Mouse (Mus musculus): ENCODE measurements around the gene Six6.

Gene Six6

DNA sequence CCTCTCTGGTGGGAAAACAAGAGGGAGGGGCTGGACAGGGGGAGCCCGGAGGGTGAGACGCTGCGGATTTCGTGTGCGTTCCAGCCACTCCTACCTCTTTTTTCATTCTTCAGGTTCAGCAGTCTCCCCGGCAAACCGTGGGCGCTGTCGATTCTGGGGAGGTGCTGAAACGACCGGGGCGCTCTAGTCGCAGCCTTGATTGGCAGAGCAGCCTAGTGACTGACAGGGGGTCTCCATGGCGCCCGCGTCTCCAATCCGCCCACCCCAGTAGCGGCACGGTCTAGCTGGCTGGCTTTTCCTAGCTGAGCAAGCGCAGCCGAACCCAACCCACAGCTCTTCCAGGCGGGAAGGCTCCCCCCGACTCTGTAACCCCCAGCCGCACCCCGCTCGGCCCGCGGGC, at the start of gene Six6:
Six6 (plus strand) TSS at position 277 of the 400 bp plus-strand sequence.
- no peak for DNase-seq (ENCODE audit: low spot score in 2 of 2)

DNA sequence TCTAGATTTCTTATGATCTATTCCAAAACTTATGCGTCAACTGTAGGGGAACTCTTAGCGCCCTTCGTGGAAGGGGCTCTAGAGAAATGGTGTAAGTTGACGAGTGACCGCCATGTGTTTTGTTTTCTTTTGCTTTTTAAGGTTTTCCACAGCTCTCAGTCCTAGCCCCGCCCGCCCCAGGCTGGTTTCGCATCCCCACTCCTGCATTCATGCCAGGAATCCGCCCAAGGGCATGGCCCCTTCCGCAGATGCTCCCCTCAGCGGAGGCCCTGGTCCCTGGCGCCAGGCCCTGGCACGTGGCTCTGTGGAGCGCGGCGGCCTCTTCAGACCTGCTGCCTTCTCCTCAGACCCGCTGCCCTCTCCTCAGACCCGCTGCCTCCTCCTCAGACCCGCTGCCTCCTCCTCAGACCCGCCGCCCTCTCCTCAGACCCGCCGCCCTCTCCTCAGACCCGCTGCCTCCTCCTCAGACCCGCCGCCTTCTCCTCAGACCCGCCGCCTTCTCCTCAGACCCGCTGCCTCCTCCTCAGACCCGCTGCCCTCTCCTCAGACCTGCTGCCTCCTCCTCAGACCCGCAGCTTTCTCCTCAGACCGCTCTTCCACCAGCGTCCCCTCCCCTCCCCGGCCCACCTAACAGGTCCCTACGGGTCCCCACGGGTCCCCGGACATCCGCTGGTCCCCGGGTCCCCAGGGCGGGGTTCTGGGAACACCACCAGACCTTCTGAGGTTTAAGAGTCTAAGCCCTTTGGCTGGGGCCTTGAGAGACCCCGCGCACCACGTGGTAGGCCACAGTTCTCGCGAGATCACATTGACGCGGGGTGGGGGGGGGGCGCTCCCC, 22.3 kb upstream of the Six6 start:
- peak in 1 of 2 experiments; percentile 39 for DNase-seq (ENCODE audit: low spot score in 2 of 2)

DNA sequence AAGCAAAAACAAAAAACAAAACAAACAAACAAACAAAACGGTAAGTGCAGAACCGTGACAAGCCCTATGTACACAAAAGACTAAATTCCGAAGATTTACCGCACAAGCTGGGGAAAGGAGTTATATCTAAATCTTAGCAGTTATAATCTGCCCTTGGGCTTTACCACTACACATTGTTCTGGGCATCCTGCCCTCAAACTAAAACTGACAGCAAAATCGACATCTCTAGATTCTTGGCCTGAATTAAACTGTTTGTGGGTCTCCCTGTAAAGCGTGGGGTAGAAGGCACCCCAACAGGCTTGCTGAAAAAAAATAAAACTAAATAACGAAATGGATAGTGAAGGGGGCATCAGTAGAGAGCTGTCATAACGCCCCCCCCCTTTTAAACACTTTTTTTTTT, 2.9 kb upstream of the Six6 start:
- no peak for DNase-seq (ENCODE audit: low spot score in 2 of 2)

DNA sequence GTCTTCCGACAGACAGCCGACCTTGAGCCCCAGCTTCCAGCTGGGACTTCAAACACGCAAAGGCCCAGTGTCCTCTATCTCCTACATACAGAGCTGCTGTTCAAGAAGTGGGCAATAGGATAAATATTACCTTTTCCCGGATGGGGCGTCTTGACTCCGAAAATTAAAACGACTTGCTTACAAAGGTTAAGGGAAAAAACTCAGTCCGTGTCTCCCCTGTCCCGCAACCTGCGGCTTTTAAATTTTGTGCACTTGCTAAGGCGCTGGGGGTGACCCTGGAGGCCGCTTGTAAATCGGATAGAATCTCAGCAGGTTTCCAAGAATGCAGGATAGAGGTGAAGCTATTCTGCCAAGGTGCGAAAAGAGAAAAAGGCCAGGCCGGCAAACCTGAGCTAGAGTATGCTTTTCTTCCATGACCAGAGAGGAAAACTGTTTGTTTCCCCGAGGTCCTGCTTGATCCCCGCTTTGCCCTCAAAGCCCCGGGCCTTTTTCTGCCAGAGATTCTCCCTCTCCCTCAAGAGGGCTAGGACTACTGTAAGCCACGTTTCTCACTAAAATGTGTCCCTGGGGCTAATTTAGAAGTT, 2.1 kb upstream of the Six6 start:
- no peak for DNase-seq (ENCODE audit: low spot score in 2 of 2)

DNA sequence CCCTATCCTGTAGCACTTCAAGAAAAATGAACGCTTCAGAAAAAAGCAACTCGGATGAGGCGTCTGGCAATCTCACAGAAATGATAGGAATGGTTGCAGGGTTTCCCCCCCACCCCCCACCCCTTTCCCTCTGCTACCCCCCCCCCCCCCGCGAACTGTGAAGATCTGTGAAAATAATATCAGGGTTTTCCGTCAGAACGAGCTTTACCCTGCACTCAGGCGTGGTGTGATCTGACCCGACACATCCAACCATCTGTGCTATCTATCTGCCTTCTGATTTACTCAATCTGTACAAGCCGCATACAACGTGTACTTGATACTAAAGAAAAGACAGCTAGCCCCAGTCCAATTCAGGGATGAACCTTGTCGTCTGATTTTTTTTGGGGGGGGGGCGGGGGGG, 1.5 kb upstream of the Six6 start:
- no peak for DNase-seq (ENCODE audit: low spot score in 2 of 2)

DNA sequence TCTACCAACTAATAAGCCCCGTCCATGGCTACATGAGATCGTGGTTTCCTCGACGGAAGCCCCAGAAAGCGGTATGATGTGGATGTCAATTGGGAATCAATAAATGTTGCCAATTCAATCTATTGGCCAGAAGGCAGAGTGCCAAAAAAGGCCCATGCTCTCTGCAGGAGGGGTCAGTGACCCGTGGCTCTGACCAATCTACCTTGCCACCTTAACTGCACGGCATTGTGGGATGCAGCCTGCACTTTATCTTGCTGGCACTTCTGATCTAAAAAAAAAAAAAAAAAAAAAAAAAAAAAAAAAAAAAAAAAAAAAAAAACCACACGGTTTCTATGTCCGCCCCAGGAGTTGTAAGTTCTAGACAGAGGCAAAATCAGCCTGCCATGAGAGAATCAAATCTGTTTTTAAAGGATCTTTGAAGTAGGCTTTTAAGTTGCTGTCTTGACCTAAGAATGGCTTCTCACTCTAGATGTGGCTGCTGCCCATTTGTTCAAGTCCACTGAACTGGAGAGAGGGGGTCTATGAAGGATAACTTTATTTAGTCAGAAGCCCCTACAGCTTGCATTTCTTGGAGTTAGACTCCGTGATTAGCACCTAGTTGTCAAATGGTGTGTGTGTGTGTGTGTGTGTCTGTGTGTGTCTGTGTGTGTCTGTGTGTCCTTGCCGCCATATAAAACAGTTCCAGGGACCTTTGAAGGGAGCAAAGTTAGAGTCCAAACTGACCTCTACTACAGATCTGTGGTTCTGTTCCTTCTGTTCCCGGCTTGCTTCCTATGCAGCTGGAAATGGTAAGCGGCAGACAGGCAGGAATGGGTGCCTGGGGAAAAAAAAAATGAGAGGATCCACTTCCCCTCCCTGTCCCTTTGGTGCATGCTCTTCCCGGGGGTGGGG, 847 bp upstream of the Six6 start:
- DNase-seq (ENCODE audit: low spot score in 2 of 2) = no peak

DNA sequence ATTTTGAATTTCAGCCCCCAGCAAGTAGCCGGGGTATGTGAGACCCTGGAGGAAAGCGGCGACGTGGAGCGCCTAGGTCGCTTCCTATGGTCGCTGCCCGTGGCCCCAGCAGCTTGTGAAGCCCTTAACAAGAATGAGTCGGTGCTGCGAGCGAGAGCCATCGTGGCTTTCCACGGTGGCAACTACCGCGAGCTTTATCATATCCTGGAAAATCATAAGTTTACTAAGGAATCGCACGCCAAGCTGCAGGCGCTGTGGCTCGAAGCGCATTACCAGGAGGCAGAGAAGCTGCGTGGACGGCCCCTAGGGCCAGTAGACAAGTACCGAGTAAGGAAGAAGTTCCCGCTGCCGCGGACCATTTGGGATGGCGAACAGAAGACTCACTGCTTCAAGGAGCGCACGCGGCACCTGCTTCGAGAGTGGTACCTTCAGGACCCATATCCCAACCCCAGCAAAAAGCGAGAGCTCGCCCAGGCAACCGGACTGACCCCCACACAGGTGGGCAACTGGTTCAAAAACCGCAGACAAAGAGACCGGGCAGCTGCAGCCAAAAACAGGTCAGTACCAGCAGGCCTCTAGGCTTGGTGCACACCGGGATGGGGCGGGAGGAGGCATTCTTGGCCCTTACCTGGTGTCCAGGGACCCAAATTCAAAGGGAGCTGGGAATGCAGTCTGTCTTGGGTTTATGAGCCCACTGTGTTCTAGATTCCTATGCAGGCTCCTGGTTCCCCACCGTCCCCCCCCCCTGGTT, 554 bp downstream of the Six6 start, which contains the start of gene 4930447C04Rik:
4930447C04Rik (minus strand) TSS at position 704 of the 751 bp plus-strand sequence.
- DNase-seq (ENCODE audit: low spot score in 2 of 2) = no peak

DNA sequence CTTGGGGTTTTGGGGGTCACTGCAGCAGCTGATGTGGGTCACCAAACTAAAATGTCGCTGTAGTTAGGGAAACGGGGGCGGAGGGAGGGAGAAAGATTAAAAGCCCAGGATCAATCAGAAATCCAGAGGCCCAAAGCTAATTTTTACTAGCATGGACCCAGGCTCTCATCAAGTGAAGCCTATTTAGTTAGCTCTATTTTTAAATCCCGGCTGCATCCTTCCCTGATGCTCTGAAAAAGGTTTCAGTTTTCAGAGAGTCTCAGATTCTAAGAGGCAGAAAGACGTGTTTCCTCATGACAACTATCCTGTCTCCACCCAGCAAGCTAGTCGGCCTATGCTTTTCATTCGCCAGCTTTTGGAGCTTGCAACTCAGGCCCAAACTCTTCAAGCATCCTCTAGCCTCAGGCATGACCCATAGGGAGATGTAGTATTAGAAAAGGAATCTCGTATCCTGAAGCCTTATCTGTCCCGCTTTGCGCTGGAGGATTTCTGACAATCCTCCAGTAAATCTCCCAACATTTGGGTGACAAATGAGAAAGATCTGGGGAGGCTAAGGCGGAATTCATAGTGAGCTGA, 1.2 kb downstream of the Six6 start:
- DNase-seq (ENCODE audit: low spot score in 2 of 2) = no peak

DNA sequence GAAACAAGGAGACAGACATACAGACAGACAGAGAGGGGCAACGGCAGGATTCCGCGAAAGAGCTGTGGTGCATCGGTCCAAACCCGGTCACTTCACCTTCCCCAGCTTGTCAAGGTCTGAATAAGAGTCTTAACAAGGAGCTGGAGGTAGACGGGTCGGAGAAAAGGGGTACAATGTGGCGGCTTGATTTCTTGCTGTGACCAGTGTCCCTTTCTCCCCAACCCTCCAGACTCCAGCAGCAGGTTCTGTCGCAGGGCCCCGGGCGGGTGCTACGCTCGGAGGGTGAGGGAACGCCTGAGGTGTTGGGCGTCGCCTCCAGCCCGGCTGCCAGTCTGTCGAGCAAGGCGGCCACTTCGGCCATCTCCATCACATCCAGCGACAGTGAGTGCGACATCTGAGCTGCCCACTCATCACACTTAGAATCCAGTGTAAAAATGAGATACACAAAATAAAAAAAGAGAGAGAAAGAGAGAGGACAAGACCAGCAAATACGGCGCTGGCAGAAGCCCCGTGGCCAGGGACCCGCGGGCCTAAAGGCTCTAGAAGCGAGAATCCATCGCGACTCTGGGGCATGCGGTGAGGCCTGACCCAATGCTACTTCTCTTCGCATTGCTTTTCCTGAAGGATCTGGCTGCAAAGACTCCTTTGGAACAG, 1.8 kb downstream of the Six6 start:
- no peak for DNase-seq (ENCODE audit: low spot score in 2 of 2)

DNA sequence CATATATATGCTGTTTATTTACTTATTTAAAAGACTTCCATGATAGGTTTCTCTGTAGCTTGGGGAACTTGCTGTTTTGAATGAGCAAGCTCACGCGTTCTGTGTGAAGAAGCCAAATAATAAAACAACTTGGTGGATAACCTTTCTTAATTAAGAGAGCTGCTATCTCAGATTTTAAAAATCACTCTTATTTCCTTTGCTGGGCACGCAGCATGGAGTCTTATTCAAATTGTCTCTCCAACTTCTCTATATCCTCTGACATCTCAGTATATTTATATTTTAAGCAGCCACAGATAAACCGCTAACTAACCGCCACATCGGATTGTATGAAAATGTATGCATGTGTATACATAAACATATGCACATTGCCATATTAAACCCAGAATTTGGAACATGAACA, 2.5 kb downstream of the Six6 start:
- DNase-seq (ENCODE audit: low spot score in 2 of 2) = no peak

DNA sequence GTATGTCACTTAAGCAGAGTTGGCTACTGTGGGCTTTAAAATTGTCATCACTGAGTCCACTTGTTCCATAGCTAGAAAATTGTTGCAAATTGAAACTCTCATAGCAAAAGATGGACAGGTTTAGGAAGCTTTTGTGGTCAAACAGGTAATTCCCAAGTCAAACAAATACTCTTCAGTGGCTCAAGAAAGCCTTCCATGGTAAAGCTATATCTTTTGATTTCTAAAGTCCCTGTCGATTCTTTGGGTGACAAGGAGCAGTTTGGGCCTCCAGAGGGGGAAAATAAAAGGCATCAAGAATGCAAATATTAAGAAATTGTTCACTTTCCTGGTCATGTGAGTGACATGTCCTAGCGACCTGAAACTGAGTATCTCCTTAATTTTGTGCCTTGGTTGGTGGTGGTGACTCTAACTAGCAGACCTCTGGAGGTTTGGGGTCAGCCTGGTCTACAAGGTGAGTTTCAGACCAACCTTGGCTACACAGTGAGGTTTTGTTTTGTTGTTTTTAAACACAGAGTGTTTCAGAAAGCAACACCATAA, 4.0 kb downstream of the Six6 start:
- no peak for DNase-seq (ENCODE audit: low spot score in 2 of 2)

DNA sequence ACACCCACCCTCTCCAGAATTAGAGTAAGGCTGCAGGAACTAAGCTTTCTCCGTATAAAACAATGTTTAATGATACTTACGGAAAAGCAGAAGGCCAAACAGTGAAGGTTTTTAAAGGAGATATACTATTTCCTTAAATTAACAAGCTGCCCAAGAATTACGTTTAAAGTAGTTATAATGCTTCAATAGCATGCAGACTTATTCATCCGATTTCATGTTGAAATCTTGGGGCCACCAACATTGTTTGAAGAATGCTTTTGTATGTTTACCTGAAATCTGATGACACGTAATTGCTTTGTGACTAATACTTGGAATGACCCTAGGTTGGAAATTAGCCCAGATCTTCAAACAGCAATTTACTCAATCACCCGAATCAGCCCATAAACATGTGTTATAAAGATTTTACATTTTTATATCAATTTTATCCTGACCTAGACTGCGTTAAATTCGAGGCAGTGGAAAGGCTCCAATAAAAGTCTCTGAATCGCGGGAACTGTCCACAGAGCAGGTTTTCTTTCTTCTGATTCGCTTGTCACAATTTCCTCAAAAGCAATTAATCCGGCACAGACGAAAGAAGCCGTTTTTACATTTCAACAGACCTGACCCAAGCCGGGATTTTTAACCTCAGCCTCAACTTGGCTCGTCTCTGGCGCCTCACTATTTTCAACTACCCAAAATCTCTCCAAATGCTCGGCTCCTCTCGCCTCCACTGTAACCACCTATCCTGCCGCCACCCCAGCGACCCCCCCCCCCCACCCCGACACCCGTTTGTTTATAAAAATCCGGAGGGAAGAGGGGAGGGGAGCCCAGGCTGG, 4.9 kb downstream of the Six6 start:
- no peak for DNase-seq (ENCODE audit: low spot score in 2 of 2)

DNA sequence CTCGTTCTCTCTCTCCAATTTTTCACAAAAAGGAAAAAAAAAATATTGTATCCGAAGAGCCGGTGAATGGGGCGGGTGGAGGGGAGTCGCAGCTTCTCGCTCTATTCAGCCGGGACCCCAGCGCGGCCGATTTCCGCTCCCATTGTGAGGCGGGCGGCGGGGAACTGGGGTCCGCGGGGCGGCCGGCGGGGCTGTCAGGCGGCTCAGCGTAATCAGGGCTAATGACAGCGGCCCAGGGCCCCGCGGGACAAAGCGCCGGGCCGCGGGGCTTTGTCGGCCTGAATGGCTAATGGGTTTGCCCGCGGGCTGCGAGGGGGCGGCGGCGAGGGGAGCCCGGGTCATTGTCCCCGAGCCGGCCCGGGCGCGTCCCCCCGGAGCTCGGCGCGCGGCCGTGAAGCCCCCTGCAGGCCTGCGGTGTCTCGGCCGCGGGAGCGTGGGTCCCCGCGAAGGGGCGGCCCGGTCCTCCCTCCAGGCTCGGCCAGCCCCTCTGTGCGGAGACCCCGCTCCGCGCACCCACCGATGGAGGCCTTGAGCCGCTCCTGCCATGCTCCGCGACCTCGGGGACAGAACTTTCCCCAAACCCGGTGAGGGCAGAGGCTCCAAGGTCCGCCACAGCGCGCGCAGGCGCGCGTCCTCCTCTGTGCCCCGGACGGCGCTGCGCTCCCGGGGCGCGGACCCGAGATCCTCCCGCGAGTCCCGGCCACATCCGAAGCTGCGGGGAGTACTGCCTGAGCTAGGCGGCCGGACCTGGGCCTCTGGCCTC, 5.8 kb downstream of the Six6 start:
- no peak for DNase-seq (ENCODE audit: low spot score in 2 of 2)

DNA sequence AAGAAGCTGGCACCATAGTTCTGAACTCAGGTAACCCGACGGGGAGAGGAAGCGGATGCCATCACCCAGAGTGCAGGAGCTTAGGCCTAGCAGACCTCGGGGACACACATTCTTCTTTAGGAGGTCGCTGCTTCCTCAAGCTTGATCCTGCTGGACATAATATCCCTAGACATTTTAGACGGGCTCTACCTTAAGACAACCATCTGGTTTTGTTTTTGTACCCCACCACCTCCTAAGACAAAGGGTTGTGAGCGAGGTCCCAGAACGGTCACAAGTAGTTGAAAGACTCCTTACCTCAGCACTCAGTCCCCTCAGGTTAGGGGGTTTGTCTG, 6.3 kb downstream of the Six6 start:
- no peak for DNase-seq (ENCODE audit: low spot score in 2 of 2)

DNA sequence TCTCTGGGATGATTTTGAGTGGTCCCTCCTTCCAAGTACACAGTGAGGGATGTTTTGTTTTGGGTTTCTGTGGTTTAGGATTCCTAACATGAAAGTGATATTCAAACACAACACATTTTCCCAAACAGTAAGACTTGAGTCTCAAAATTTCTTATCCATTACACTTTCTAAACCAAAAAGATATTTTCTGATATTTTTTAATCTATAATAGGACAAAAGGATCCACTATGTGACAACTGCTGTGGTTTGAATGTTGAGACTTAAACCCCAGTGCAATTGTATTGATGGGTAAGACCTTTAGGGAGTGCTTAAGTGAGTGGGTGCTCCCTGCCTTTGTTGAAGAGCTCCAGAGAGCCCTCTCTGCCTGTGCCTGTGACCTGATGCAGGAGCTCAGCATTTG, 7.1 kb downstream of the Six6 start:
- no peak for DNase-seq (ENCODE audit: low spot score in 2 of 2)

DNA sequence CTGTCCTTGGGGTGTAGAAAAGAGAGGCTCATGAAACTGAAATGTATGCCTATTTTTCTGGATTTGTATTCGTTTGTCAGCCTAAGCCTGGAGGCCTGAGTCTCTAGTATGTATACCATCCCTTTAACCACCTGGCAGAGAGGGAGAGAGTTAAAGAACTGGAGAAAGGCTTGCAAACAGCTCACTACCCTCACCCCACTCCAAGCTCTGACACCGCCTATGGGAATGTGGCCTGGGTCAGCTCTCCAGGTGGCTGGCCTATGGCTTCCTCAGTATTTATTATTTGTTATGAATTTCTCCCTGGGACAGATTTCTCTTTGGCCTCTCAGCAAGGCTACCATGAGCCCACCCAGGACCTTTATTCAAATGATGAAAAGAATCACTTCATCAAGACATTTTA, 7.6 kb downstream of the Six6 start:
- DNase-seq (ENCODE audit: low spot score in 2 of 2) = no peak

DNA sequence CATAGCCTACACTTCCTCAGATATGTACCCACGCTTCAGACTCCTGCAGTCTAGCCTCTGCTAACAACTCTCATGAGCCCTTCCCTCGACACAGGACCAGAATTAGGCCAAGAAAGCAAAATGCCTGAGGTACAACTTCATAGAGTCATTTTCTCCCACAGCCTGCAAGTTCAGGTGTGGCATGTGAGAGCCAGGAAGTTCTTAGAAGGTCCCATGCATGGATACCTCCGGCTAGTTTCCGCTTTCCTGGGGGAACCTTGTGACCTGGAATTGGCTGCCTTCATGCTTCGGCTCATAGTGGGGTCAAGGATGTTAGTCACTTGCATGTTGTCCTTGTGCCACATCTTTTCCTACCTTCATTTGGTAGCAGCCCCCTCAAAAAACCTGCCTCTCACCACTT, 13.4 kb downstream of the Six6 start:
- no peak for DNase-seq (ENCODE audit: low spot score in 2 of 2)

DNA sequence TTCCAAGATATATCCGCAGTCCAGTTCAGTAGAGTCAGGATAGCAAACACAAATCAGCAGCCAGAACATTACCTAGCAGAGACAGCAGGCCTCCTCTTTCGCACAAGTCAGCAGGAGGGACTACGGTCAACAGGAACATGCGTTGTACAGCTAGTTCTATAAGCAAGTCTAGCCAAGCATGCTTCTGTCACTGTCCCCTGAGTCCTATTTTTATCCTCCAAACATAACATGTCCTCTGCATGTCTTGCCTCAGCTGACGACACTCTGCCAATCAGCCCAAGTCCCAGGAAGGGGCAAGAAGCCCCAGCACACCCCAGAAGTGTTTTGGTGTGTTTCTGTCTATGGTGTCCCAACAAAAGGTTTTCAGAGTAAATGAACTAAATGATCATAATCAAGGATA, 14.2 kb downstream of the Six6 start:
- no peak for DNase-seq (ENCODE audit: low spot score in 2 of 2)

DNA sequence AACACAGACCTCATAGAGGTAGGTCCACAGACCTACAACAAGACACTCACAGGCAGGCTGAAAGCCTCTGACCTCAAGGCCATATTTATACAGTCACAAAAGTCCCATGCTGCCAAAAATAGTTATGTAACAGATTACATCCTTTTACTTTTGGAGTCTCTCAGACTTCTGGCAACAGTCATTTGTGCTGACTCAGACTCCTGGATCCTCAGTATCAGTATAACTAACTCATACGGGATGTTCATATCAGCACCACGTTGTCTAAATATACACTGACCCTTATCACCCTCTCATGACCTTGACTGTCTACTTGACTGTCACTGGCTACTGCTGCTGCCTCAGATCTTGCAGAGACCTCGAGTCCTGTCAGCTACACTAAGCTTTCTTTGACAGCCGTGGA, 15.2 kb downstream of the Six6 start:
- no peak for DNase-seq (ENCODE audit: low spot score in 2 of 2)
